Mouse (Mus musculus) retina, postnatal 7 days (tissue): ENCODE results near the gene Slc22a12.

Experiments
- DNase-seq: peaks from one replicate; pipeline ENCODE4 v3.0.0-alpha.2; 2012; ENCODE audit warnings: low read depth, low spot score

Slc22a12 gene

DNA sequence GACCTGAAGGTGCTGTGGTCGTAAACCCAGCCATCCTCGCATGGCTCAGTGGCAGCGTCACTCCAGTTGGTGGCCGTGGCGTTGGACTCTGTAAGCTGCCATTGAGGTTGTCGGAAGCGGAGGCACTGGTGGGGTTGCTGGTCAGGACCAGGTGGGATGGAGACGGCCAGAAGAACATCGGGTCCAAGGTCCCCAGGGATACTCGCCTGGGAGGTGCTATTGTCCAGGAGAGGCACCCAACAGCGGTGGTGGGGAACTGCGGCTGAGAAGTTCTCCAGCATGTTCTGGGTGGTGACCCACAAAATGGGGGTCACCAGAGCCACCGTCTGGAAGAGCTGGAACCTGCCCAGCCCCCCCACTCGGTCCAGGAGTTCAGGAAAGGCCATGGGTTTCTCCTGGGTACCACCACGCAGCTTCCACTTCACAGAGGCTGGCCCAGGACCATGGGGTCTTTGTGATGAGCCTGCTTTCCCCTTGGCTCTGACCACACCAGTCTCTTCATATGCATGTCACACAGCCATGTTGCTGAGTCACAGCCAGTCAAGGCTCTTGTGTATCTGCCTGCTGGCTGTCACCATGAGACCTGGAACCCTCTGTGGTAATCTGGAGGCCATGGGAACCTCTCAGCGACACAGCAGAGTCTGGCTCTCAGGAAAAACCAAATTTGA lies at the start of gene Slc22a12:
Gene Slc22a12, minus strand, starts transcription at position 666 of the 668 bp plus-strand sequence.
- DNase-seq = no peak

DNA sequence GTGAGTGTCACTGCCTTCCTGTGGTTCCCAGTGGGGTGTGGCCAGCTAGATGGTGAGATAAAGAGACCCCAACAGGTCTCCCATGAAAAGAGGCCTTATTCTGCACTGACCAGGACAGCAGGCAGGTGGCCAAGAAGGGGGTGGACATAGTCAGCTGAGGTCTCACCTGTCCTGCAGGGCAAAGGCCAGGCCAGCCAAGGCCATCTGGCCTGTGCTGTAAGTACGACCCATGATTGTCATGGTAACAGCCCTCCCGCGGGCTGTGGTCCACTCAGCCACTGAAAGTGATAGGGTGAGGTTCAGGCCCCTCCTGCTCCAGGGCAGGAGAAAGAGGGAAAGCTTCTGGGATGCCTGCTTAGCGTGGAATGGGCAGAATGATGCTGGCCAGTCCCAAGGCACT lies 29.2 kb upstream of the Slc22a12 start:
- DNase-seq = no peak

DNA sequence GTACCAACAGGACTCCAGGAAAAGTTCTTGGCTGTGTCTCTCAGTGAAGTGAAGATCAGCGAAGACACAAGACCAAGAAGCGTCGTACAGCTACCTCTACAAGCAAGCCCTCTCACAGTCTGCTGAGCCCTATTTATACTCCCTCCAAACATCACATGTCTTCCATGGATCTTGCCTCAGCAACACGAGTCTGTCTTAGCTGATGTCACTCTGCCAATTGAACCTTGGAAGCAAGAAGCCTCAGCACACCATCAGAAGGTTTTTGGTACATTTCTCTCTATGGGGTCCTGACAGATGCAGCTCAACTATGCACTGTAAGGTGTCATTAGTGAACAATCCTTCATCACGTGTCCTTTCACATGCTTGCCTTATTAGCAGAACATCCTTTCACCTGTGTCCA lies 28.6 kb upstream of the Slc22a12 start:
- no peak for DNase-seq

DNA sequence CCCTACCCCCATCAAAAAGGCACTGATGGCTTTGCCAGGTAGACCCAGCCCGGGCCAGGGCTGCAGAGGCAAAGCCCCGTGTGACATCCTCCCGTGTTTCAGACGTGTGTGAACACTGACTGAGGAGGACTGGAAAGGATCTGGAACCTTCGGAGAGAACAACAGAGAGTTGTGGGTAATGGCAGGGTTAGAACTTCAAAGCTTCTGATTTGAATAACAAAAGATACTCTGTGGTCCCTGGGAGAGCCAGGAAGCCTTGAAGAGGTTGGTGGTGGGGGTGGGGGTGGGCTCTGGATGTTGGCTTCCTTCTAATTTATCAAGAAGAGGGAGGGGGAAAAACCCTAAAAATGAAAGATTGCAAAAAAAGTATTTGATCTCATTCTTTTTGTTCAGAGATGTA lies 26.7 kb upstream of the Slc22a12 start:
- no peak for DNase-seq

DNA sequence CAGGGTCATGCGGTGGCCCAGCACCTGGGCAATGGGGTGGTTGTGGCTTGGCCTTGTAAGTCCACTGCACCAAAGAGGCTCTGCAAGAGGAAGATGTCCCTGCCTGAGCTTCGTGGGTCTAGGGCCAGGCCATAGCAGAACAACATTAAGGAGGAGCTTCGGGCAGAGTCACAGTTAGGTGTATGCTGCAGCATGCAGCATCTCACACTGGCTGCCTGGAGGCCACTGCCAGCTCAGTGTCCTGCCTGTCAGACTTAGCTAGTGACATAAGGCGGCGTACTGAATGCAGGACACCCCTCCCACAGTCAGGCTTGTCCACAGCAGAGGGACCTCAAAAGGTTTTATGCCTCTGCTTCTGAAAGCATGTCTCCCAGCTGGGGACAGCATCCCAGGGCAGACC lies 26.2 kb upstream of the Slc22a12 start:
- no peak for DNase-seq

DNA sequence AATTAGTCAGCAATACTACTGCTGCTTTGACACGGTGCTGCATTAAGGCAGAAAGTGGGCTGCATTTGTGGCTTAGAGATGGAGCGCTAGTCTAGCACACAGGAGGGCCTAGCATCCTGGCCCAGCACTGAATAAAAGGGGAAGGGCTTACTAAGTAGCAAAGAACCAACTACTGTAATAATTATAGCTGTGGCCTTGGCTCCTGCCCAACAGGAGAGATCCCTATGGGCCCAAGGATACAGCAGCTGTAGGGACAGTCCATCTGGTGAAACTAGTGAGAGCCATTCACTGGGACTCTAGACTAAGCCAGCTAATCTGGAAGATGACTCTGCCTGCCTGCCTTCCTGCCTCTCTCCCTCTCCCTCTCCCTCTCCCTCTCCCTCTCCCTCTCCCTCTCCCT lies 23.6 kb upstream of the Slc22a12 start:
- no peak for DNase-seq

DNA sequence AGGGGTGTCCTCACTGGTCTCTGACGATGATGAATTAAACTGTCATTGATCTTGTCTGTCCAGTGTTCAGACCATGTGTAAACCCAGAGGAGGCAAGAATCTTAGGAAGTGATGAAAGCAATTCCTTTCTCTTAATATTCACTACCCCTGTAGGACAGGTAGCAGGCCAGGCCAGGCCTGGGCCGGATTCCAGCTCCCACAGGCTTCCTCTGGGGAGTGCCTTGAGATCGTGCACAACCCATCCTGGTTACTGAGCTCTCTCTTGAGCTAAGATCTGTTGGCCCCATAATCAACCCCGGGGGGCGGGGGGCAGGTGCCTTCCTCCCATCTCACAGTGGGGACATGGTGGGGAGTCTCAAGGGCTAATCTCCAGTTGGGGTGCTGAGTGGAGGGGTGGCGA lies 22.3 kb upstream of the Slc22a12 start:
- no peak for DNase-seq

DNA sequence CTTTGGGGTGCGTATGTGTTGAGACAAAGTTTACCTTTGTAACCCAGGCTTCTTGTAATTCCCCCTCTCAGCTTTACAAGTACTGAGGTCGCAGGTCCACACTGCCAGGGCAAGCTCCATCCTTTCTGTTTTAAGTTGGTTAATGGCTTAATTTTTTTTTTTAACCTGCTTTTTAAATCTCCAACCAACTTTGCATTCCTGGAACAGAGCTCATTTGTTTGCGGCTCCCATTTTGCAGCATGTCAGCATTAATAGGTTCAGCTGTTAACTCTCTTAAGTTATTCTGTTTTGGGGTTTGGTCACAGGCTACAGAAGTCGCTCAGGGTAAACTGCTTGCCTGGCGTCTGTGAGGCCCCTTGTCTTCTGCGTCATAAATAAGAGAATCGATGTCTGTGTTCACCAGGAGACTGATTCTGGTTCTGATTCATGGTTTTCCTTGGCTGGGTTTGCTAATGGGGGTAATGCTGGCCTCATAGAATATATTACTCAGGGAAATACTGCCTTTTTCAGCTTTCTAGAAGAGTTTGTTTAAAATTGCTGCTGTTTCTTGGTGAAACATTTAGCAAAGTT lies 17.5 kb upstream of the Slc22a12 start:
- no peak for DNase-seq

DNA sequence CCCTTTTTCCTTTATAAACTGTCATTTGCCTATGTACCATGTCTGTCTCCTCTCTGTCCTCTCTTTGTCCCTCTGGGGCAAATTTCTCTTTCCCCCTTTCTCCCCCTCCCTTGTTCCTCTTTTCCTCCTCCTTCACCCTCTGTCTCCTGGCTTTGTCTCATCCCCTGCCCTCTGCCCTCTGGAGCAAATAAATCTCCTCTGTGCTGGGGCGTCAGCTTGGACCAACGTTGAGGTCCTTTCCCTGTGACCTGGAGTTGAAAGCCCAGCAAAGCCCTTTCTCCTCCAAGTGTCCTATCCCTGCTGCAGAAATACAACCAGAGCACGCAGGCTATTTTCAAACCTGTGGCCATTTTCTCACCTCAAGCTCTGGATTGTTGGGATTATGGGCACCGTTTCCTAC lies 16.7 kb upstream of the Slc22a12 start:
- no peak for DNase-seq

DNA sequence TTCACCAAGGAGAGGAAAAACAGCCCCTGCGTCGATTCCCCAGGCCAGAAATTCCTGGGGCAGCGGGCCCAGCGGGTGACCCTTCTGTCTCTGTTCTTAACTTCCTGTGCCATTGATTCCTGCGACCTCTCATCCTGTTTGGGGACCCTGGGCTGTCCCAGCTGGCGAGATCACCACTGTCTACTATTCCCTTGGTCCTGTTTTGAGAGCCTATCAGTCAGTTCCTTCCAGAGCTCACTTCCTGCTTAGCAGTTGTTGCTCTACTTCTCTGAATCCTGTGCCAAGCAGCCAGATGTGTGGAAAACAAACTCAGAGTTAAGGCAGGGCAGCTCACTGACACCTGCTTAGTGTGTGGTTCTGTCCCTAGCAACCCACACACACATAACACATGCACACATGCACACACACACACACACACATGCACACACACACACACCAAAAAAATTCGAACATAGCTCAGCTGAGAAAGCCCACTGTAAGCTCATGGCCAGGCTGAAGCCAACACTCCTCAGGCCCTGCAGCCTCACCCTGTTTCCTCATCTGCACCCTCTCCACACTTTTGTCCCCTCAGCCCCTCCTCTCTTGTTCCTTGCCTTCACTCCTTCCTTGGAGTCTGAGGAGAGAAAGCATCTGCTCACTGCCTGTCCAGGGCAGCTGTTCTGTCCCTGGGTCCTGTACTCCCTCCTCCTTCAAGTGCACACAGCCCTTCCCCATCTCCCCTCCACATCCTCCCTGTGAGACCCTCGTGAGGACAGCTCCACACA lies 11.2 kb upstream of the Slc22a12 start:
- DNase-seq = no peak

DNA sequence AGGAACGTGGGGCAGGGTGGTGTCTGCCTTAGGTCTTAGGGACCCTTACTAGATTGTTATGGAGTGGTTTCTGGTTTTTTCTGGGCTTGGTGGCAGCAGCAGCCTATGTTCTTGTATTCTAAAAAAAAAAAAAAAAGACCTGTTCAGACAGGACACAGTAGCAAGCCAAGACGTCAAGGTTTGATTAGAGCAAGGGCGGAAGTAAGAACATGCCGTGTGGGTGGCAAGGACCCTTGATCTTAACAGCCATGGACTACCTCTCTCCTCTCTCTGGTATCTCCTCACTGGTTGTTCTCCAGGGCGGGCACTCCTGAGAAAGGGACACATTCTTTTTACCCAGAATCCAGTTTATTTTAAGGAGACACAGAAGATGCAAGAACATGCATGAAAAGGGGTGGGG lies 10.3 kb upstream of the Slc22a12 start:
- DNase-seq = no peak

DNA sequence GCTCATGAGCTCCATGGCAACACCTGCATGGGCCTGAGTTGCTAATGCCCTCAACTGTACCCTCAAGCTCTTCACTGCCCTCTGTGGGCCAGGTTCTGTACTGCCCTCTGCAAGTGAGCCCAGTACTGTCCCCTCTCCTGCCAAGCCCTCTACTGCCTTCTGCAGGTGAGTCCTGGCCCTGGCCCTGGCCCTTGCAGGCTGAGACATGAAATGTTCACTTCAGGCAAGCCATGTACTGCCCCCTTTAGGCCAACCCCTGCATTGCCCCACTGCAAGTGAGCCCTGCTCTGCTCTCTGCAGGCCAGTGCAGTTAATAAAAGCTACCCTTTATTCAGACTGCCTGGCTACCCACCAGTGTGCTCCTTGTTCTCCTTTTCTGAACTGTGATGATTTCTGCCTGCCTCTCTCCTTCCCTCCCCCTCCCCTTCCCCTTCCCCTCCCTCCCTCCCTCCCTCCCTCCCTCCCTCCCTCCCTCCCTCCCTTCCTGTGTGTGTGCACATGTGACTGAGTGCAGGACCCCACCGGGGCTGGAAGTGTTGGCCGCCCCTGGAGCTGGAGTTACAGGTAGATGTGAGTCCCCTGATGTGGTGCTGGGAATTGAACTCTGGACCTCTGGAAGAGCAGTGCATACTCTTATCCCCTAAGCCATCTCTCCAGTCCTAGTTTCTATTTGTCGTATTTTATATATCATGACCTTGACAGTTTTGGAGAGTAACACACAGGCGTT lies 9.6 kb upstream of the Slc22a12 start:
- DNase-seq = no peak

DNA sequence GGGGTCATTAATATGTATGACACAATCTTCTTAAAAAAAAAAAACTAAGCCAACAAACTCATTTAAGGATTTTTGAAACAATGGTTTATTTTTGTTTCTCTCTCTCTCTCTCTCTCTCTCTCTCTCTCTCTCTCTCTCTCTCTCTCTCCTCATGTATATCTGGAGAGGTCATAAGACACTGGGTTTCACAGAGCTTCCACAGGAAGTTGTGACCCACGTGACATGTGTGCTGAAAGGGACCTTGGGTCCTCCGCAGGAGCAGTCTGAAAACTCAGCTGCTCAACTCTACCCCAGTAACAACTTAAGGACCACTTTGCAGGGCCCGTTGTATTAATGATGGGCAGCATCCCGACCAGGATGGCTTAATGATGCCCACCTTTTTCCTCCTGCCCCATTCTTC lies 8.4 kb upstream of the Slc22a12 start:
- no peak for DNase-seq

DNA sequence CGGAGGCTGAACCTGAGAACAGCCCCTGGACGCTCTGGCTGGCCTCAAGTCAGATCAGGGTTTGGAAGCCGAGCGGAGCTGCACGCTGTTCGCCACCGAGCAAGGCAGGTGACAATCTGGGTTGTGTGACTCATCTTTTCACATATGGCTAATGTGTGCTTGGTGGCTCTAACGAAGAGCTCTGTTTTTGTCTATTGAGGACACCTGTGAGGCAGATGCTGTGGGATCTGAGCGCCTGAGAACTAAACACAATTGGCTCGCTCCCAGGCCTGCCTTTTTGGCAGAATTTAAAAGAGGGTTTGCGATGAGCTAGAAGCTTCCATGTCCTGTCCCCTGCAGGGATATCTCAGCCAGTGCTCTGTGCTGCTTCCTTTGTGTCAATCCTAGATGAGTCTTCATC lies 6.7 kb upstream of the Slc22a12 start:
- DNase-seq = no peak

DNA sequence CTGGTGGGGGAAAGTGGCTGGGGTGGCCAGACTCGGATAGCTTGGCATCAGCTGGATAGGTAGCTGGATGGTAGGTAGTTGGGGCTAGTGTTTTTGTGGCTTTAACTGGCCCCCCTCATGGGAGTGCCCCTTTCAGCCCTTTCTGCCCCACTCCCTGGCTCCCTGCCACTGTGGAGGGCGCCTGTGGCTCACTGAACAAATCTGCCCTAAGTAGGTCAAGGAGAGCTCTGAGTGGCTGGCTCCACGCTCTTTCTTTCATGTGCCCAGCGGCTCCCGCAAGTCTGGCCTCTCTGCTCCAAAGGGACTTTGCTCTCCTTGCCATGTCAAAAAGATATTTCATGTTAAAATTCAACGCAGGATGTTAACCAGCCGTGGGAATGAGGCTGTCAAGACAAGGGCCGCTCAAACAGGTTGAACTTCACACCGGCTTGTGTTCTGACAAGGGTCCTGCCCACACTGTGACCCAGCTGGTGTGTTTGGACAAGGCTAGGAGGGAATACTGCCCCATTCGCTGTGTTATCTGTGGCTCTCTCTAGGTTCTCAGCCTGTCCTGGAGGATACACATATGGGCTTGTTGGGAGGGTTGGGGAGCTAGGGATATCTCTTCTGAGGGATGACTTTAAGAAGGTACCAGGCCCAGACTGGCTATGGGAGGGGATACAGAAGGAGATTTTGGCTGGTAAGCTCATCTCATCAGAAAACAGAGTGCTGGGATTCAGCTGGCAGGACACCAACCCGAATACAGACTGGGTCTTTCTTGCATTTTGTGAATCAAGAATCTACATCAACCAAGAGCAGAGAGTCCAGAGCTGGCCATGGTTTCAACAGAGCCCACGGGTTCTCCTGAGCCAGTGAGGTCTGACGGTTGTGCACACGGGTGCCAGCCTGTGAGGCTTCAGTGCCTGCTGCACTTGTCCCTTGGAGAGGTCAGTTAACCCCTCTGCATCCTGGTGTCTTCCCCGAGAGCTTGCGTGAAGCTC lies 5.9 kb upstream of the Slc22a12 start:
- DNase-seq = no peak

DNA sequence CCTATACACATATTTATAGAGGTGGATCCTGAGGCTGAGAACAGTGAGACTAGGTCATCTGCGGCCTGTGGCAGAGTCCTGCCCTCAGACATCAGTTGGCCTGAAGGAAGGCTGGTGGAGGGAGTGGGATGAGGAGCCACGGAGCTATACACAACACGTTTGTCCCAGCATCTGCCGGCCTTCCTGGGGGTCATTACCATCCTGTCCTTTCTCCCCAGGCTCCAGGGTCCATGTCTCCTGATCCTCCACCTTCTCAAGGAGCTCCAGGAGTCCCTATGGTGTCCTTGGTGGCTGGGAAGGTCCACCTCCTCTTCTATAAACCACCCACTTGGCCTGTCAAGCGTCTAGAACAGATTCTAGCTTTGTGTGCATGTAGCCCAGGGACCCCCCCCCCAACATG lies 5.0 kb upstream of the Slc22a12 start:
- DNase-seq = no peak

DNA sequence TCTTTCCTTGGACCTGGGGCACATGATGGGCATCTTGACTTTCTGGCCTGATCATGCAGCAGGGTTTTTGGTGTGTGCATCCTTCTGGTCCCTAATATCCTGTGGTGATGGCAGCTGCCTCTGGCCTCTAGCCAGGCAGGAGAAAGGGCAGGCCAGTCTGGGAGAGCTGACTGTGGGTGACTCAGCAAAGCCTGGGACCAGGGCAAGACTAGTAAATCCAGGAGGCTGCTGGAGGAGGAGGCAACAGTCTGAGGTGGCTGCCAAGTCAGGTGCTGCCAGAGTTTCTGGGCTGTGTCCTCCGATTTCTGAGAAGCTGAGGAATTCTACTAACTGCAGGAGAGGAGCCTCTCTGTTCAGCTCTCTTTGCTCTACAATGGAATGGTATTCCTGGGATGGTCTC lies 3.3 kb upstream of the Slc22a12 start:
- no peak for DNase-seq

DNA sequence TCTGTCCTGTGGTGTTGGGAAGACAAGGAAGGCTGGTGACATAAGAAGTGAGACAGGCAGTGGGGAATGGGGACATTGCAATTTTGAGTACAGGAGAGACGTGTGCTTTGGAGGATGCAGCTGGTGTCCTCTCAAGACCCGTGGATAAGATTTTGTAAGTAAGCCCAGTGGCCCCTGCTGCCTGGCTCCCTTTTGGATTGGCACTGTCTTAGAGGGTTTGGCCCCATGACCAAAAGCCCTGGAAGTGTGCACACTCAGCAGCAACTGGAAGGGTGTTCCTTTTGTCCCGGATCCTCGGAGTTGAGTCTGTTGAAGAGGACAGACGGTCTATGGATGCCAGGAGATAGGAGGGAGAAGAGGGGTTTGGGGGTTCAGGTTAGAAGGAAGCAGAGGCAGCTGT lies 2.6 kb upstream of the Slc22a12 start:
- DNase-seq = no peak

DNA sequence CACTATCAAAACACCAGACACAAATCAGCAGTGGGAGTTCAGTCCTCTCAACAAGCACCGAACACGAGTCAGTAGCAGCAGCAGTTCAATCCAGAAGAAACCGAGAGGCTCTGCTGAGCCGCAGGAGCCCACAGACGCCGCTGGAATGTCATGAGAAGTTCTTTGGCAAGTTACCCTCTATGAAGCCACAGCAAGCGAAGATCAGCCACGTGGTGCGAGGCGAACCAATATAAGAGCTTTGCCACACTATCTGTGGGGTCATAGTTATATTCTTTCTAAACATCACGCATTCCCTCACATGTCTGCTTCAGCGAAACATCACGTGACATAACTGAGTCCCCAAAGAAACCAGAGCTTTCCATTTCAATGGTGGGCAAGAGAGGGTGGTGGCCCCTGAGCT lies 1.9 kb upstream of the Slc22a12 start:
- DNase-seq = no peak

DNA sequence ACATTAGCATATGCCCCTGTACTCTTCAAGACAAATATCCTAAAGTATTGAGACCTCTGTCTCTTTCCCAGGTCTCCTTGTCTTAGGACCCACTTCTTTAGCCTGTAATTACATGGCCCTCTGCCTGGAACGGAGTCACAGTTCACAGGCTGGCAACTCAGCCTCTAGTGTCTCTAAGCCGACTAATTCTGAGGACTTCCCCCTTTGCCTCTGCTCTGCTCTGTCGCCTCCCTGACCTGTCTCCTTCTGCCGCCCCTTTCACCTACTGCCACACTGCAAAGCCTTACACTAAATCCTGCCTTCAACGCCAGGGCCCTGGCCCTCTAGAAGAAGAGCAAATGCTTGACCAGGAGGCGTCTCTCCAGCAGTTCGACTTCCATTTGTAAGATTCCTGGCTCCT lies 686 bp upstream of the Slc22a12 start:
- DNase-seq = no peak

DNA sequence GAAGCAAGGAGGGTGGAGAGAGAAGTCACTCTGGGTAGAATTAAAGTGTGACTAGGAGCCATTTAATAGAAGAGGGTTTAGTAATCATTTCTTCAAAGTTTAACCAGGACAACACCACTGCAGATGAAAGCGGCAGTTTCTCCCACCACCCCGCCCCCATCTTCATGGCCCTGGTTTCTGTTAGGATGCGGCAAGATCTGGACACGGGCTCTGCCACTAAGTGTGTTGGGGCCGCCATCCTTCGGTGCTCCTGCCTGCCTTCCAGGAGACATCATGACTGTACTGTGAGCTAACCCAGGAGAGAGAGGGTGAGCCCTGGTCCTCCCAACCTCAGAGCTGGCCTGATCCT lies 177 bp upstream of the Slc22a12 start:
- DNase-seq = no peak
